Mouse (Mus musculus) urinary bladder, postnatal 14 days (tissue): ENCODE results near the gene Olfm3.

Experiments used
- DNase-seq: peaks from one replicate; pipeline ENCODE4 v3.0.0; 2021; ENCODE audit warnings: low spot score

Olfm3 gene

GRCm38 (mm10) chr3:115080428-115081181, 176.7 kb downstream of the Olfm3 start:
- DNase-seq: no peak

DNA sequence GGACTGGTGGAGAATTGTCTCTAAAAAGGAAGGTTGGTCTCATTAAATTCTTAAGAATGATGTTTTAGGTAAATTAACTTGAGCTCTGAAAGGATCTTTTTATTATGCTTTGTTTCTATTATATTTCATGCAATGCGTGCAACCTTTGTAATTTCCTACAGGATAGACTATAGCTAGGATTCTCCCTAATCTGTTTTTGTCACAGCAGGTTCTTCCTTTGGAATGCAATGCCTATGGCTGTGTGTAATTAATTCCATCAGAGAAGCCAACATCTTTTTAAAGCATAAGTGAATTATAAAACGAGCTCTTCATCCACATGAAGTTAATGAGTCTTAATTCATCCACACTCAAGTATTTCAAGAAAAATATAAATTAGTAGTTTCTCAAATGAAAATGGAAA, 177.5 kb downstream of the Olfm3 start:
- DNase-seq: no peak

DNA sequence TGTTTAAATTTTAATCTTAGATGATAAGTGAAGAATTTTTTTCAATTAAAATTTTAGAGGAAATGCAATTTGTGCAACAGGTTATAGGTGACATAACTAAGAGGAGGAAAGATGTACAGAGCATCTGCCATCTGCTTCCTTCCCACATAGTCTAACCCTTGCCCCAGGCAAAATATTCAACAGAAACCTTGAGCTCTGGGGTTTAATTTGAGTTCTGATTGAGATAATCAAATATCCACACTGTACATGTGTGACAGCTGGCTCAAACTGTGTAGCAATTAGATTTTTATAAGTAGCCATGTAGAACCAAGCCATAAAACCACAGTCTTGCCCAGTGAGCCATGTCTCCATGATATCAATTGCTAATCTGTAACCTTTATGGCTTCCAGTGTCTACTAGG, 179.1 kb downstream of the Olfm3 start:
- no peak for DNase-seq

DNA sequence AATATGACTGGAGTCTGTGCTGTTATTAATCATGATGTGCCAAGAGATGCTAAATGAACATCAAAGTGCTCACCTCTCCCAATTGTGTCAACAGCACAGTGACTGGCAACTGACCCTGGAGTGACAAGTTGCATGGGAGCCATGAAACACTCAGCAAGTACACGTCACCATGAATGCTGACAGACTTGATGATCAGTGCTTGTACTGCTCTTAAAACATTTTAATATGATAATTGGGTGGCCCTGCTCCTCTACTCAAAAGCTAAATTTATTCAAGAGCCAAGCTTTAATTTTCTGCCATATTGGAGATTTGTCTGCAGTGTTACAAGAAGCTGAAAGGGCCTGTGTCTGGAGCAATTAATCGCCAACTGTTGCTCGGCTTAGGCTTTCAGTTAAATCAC, 184.4 kb downstream of the Olfm3 start:
- DNase-seq: no peak

DNA sequence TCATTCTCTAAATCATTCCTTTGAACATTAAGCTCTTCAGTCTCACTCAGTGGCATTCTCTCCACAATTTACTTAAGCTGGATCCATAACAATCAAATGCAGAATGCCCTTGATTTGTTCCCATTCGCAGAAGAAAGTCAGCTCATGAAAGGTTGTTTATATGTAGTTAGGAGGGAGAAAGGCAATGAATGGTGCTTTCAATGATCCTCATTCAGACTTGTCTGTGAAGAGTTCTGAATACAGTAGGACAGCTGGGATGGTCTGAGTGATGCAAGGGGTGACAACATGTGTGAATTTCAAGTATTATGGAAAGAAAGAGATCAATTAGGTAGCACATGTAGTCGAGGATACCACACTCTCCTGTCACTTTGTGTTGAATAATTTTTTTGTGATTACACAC, 186.8 kb downstream of the Olfm3 start:
- DNase-seq: no peak

DNA sequence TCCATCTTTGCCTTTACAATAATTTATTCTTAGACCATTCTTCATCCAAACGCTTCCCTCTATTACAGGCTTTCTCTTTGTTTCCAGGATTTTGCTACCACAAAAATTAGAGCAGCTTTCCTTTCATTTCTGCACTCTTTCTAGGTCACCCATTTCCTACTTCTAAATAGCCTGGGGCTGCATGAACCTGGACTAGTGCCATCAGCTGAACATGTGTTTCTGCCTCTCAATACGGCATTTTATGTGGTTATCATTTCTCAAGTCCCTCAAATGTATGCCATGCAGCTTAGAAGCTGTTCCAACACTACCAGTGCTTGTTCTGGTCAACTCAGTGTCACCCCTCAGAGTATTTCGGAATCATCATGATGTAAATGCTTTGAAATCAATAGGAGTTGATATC, 191.6 kb downstream of the Olfm3 start:
- DNase-seq: no peak

- DNase-seq: no peak
These were observed 195.7 kb downstream of the Olfm3 start for GRCm38 (mm10) chr3:115099590-115099989.

GRCm38 (mm10) chr3:115104155-115104801, 200.4 kb downstream of the Olfm3 start:
- no peak for DNase-seq

GRCm38 (mm10) chr3:115104802-115105493, 201.1 kb downstream of the Olfm3 start:
- DNase-seq: no peak

GRCm38 (mm10) chr3:115145722-115146121, 241.8 kb downstream of the Olfm3 start:
- no peak for DNase-seq

GRCm38 (mm10) chr3:115146244-115146643, 242.4 kb downstream of the Olfm3 start:
- no peak for DNase-seq

DNA sequence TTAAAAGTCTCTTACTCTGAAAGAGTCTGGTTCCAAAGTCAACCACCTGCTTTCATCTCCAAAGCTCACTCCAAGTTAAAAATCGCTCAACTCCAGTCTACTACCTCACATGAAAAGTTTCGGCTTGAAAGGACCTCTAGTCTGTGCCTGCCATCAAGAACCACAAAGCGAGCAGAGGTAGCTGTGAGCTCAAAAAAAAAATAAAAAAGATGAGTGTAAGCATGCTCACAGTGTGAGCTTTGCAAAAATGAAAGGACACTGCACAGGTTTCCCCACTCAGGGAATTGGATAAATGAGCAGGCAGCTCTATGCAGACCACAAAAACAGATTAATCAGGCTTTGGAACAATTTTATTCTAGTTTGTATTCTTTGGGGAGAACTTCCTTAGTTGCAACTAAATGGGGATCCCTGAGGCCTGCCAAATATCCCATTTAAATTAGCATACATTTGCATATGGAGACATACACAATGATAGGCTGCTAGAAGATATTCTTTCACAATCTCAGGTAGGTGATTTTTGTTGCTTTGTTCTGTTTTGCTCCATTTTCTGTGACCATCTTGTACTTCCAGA, 255.1 kb downstream of the Olfm3 start:
- no peak for DNase-seq

DNA sequence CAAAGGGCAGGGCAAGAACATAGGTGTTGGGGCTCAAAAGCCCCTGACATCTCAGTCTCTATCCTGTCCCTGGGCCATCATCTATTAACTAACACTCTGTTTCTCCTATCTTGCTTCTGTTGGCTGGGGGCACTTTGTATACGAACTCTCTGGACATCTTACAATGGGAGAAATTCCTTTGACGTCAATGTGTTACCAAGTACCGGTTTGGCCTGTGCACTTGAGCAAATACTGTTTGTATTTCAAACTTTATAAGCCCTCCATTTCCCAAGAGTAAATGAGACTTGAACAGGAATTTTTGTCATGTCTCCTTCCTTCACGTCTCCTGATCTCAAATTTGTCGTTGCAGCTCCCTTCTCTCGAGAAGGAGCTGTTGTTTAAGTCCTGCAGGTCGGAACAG, 270.7 kb downstream of the Olfm3 start:
- no peak for DNase-seq
